Mouse (Mus musculus): Measurements from ENCODE around the gene Pecam1. TPM values are rescaled to one million over a fixed set of nuclear protein-coding genes. Genes with fewer than 3 reads are reported as not detected.

Gene Pecam1
- polyA plus RNA-seq, 1 experiment from 2014 or later = 18.3 TPM

- Histone ChIP-seq H3K27ac (no peak overlapping the region), H3K27me3 (ENCODE audit: insufficient read depth, poor library complexity, severe bottlenecking) (peaks cover 11% of the 10 kb centered on the region; the same call in 1 of the 2 replicates), H3K9me3 (no peaks in the 10 kb centered on the region), H3K4me1 (replicated peaks) (peaks cover 24% of the 10 kb centered on the region), H3K4me3 (no peak overlapping the region), H3K36me3 (no peaks in the 10 kb centered on the region)
- no peak for DNase-seq (ENCODE audit: low spot score)
- 88% methylated on average over 4 of the region's 4 CpGs for WGBS
Observed at GRCm38 (mm10) chr11:106615561-106615960, 134.9 kb downstream of the Pecam1 start.

GRCm38 (mm10) chr11:106614339-106614645 lies 136.1 kb downstream of the Pecam1 start:
- no peaks in the 10 kb centered on the region for H3K36me3 ChIP-seq
- H3K27ac ChIP-seq = no peak overlapping the region
- DNase-seq (ENCODE audit: low spot score) = no peak
- H3K4me1 ChIP-seq (replicated peaks) = peaks cover 19% of the 10 kb centered on the region
- H3K4me3 ChIP-seq = no peak overlapping the region
- peaks cover 11% of the 10 kb centered on the region; the same call in 1 of the 2 replicates for H3K27me3 ChIP-seq (ENCODE audit: insufficient read depth, poor library complexity, severe bottlenecking)
- H3K9me3 ChIP-seq = no peaks in the 10 kb centered on the region
- 88% methylated on average over 4 of the region's 4 CpGs for WGBS

- peak overlapping the region; percentile 90; the same call in 1 of the 2 replicates for H3K27ac ChIP-seq
- H3K4me1 ChIP-seq (replicated peaks) = peaks cover 19% of the 10 kb centered on the region
- H3K36me3 ChIP-seq = no peaks in the 10 kb centered on the region
- WGBS = 59% methylated on average over 15 of the region's 15 CpGs
- H3K27me3 ChIP-seq (ENCODE audit: insufficient read depth, poor library complexity, severe bottlenecking) = peaks cover 11% of the 10 kb centered on the region; the same call in 1 of the 2 replicates
- no peak for DNase-seq (ENCODE audit: low spot score)
- peak overlapping the region; percentile 99 for H3K4me3 ChIP-seq
- no peaks in the 10 kb centered on the region for H3K9me3 ChIP-seq
Observed at GRCm38 (mm10) chr11:106613638-106614338, 136.6 kb downstream of the Pecam1 start.

GRCm38 (mm10) chr11:106612961-106613637 lies 137.3 kb downstream of the Pecam1 start, which contains the start of gene Tex2:
Gene Tex2, minus strand, starts transcription at chr11:106613423.
- peak within 1 kb of the TSS; percentile 90 for H3K27ac ChIP-seq
- no peaks in the 10 kb centered on the region for H3K9me3 ChIP-seq
- peaks cover 11% of the 10 kb centered on the region; the same call in 1 of the 2 replicates for H3K27me3 ChIP-seq (ENCODE audit: insufficient read depth, poor library complexity, severe bottlenecking)
- peak; percentile 93 for DNase-seq (ENCODE audit: low spot score)
- peak within 1 kb of the TSS; percentile 99 for H3K4me3 ChIP-seq
- WGBS = under 1% methylated on average over 45 of the region's 45 CpGs
- peaks cover 19% of the 10 kb centered on the region for H3K4me1 ChIP-seq (replicated peaks)
- no peaks in the 10 kb centered on the region for H3K36me3 ChIP-seq

GRCm38 (mm10) chr11:106612209-106612960 lies 138.0 kb downstream of the Pecam1 start:
- no peaks in the 10 kb centered on the region for H3K9me3 ChIP-seq
- peak overlapping the region; percentile 99 for H3K4me3 ChIP-seq
- H3K36me3 ChIP-seq = no peaks in the 10 kb centered on the region
- H3K4me1 ChIP-seq (replicated peaks) = peaks cover 19% of the 10 kb centered on the region
- peak overlapping the region; percentile 90 for H3K27ac ChIP-seq
- peaks cover 11% of the 10 kb centered on the region; the same call in 1 of the 2 replicates for H3K27me3 ChIP-seq (ENCODE audit: insufficient read depth, poor library complexity, severe bottlenecking)
- WGBS = 0% methylated on average over 67 of the region's 67 CpGs
- DNase-seq (ENCODE audit: low spot score) = no peak

- H3K4me1 ChIP-seq (replicated peaks) = peaks cover 27% of the 10 kb centered on the region
- H3K27ac ChIP-seq = no peak overlapping the region
- peaks cover 11% of the 10 kb centered on the region; the same call in 1 of the 2 replicates for H3K27me3 ChIP-seq (ENCODE audit: insufficient read depth, poor library complexity, severe bottlenecking)
- 77% methylated on average over 8 of the region's 8 CpGs for WGBS
- DNase-seq (ENCODE audit: low spot score) = no peak
- H3K36me3 ChIP-seq = peaks cover 1% of the 10 kb centered on the region; the same call in 1 of the 2 replicates
- H3K9me3 ChIP-seq = no peaks in the 10 kb centered on the region
- no peak overlapping the region for H3K4me3 ChIP-seq
Observed at GRCm38 (mm10) chr11:106609731-106610130, 140.7 kb downstream of the Pecam1 start.

GRCm38 (mm10) chr11:106607316-106607715 lies 143.1 kb downstream of the Pecam1 start:
- Histone ChIP-seq H3K27ac (no peak overlapping the region), H3K4me1 (replicated peaks) (peaks cover 21% of the 10 kb centered on the region), H3K27me3 (ENCODE audit: insufficient read depth, poor library complexity, severe bottlenecking) (peaks cover 11% of the 10 kb centered on the region; the same call in 1 of the 2 replicates), H3K36me3 (peaks cover 6% of the 10 kb centered on the region), H3K9me3 (no peaks in the 10 kb centered on the region), H3K4me3 (no peak overlapping the region)
- no peak for DNase-seq (ENCODE audit: low spot score)
- WGBS = 77% methylated on average over 6 of the region's 6 CpGs

GRCm38 (mm10) chr11:106606042-106606441 lies 144.4 kb downstream of the Pecam1 start:
- 52% methylated on average over 5 of the region's 5 CpGs for WGBS
- no peak overlapping the region for H3K4me3 ChIP-seq
- no peak overlapping the region for H3K27ac ChIP-seq
- peaks cover 17% of the 10 kb centered on the region; the same call in 1 of the 2 replicates for H3K4me1 ChIP-seq (replicated peaks)
- H3K27me3 ChIP-seq (ENCODE audit: insufficient read depth, poor library complexity, severe bottlenecking) = peaks cover 3% of the 10 kb centered on the region; the same call in 1 of the 2 replicates
- peaks cover 6% of the 10 kb centered on the region for H3K36me3 ChIP-seq
- no peak for DNase-seq (ENCODE audit: low spot score)
- no peaks in the 10 kb centered on the region for H3K9me3 ChIP-seq

Other genes with a start within 250 kb of the Pecam1 start
- 6.9 and 7.9 TPM in 2 replicates for gene Tex2, start 137.2 kb downstream of the Pecam1 start, polyA plus RNA-seq (2016; fragmentation: Nextera tagmentation; extraction: Ambion mirVana)
- gene Milr1, start 598 bp upstream of the Pecam1 start, polyA plus RNA-seq (2016; fragmentation: Nextera tagmentation; extraction: Ambion mirVana) = 0.93 and 1.6 TPM in 2 replicates
- 8.1 and 10.1 TPM in 2 replicates for gene Polg2, start 28.9 kb upstream of the Pecam1 start, polyA plus RNA-seq (2016; fragmentation: Nextera tagmentation; extraction: Ambion mirVana)
- 285 and 301 TPM in 2 replicates for gene Ddx5, start 38.6 kb upstream of the Pecam1 start, polyA plus RNA-seq (2016; fragmentation: Nextera tagmentation; extraction: Ambion mirVana)
- gene Cep95, start 38.6 kb upstream of the Pecam1 start, polyA plus RNA-seq (2016; fragmentation: Nextera tagmentation; extraction: Ambion mirVana) = 14.8 and 20.2 TPM in 2 replicates
- 13.0 and 13.3 TPM in 2 replicates for gene Smurf2, start 170.1 kb upstream of the Pecam1 start, polyA plus RNA-seq (2016; fragmentation: Nextera tagmentation; extraction: Ambion mirVana)
- 653 and 682 TPM in 2 replicates for gene Kpna2, start 248.9 kb upstream of the Pecam1 start, polyA plus RNA-seq (2016; fragmentation: Nextera tagmentation; extraction: Ambion mirVana)